Mouse (Mus musculus): ENCODE measurements around the gene Txnrd3. TPM values are rescaled to one million over a fixed set of nuclear protein-coding genes. Genes with fewer than 3 reads are reported as not detected.

Txnrd3 gene
- polyA plus RNA-seq, 1 experiment from 2014 or later: 6.6 TPM

GRCm38 (mm10) chr6:89614596-89615372 is 29.0 kb upstream of the Txnrd3 start:
- no peak overlapping the region for H3K9ac ChIP-seq (ENCODE audit: low read depth, low read length)
- H3K4me1 ChIP-seq (ENCODE audit: control insufficient read depth, insufficient read depth, low read length): 0 out of 2 replicates have a peak, but pooled peaks cover 4% of the 10 kb centered on the region
- H3K27ac ChIP-seq (ENCODE audit: low read length): no peak overlapping the region
- H3K36me3 ChIP-seq (ENCODE audit: control insufficient read depth, insufficient read depth, low read length): no peaks in the 10 kb centered on the region
- ATAC-seq: no peak
- no peaks in the 10 kb centered on the region for H3K9me3 ChIP-seq (ENCODE audit: control insufficient read depth, low read length)
- no peak overlapping the region for H3K4me3 ChIP-seq (ENCODE audit: low read length)
- WGBS: 63% methylated on average over 7 of the region's 7 CpGs
- H3K27me3 ChIP-seq (replicated peaks; ENCODE audit: control insufficient read depth, insufficient read depth, low read length): no peaks in the 10 kb centered on the region
- no peak overlapping the region for H3K4me2 ChIP-seq (ENCODE audit: low read depth, low read length)

- WGBS: 53% methylated on average over 7 of the region's 7 CpGs
- no peak overlapping the region for H3K27ac ChIP-seq (ENCODE audit: low read length)
- H3K27me3 ChIP-seq (replicated peaks; ENCODE audit: control insufficient read depth, insufficient read depth, low read length): no peaks in the 10 kb centered on the region
Observed at GRCm38 (mm10) chr6:89615373-89615755, 28.4 kb upstream of the Txnrd3 start.

GRCm38 (mm10) chr6:89622647-89623046 is 21.1 kb upstream of the Txnrd3 start:
- H3K9me3 ChIP-seq (ENCODE audit: control insufficient read depth, low read length): no peaks in the 10 kb centered on the region
- H3K36me3 ChIP-seq (ENCODE audit: control insufficient read depth, insufficient read depth, low read length): no peaks in the 10 kb centered on the region
- H3K4me1 ChIP-seq (ENCODE audit: control insufficient read depth, insufficient read depth, low read length): no peaks in the 10 kb centered on the region
- ATAC-seq: no peak
- H3K4me2 ChIP-seq (ENCODE audit: low read depth, low read length): no peak overlapping the region
- H3K9ac ChIP-seq (ENCODE audit: low read depth, low read length): no peak overlapping the region
- no peak overlapping the region for H3K4me3 ChIP-seq (ENCODE audit: low read length)
- no peaks in the 10 kb centered on the region for H3K27me3 ChIP-seq (replicated peaks; ENCODE audit: control insufficient read depth, insufficient read depth, low read length)
- H3K27ac ChIP-seq (ENCODE audit: low read length): no peak overlapping the region
- WGBS: 79% methylated on average over 3 of the region's 3 CpGs

More at GRCm38 (mm10) chr6:89615373-89615755, 28.4 kb upstream of the Txnrd3 start:
- Histone ChIP-seq H3K36me3 (ENCODE audit: control insufficient read depth, insufficient read depth, low read length) (no peaks in the 10 kb centered on the region), H3K9ac (ENCODE audit: low read depth, low read length) (no peak overlapping the region), H3K9me3 (ENCODE audit: control insufficient read depth, low read length) (no peaks in the 10 kb centered on the region), H3K4me2 (ENCODE audit: low read depth, low read length) (no peak overlapping the region), H3K4me1 (ENCODE audit: control insufficient read depth, insufficient read depth, low read length) (0 out of 2 replicates have a peak, but pooled peaks cover 4% of the 10 kb centered on the region), H3K4me3 (ENCODE audit: low read length) (no peak overlapping the region)
- ATAC-seq: no peak

GRCm38 (mm10) chr6:89628045-89628785 is 15.6 kb upstream of the Txnrd3 start:
- Histone ChIP-seq H3K36me3 (ENCODE audit: control insufficient read depth, insufficient read depth, low read length) (no peaks in the 10 kb centered on the region), H3K9me3 (ENCODE audit: control insufficient read depth, low read length) (no peaks in the 10 kb centered on the region), H3K4me2 (ENCODE audit: low read depth, low read length) (no peak overlapping the region), H3K27me3 (replicated peaks; ENCODE audit: control insufficient read depth, insufficient read depth, low read length) (no peaks in the 10 kb centered on the region), H3K27ac (ENCODE audit: low read length) (no peak overlapping the region), H3K4me3 (ENCODE audit: low read length) (no peak overlapping the region), H3K9ac (ENCODE audit: low read depth, low read length) (no peak overlapping the region), H3K4me1 (ENCODE audit: control insufficient read depth, insufficient read depth, low read length) (no peaks in the 10 kb centered on the region)
- WGBS: 54% methylated on average over 8 of the region's 8 CpGs
- ATAC-seq: no peak

- no peak overlapping the region for H3K4me3 ChIP-seq (ENCODE audit: low read length)
- H3K9me3 ChIP-seq (ENCODE audit: control insufficient read depth, low read length): no peaks in the 10 kb centered on the region
- no peaks in the 10 kb centered on the region for H3K27me3 ChIP-seq (replicated peaks; ENCODE audit: control insufficient read depth, insufficient read depth, low read length)
- no peak overlapping the region for H3K27ac ChIP-seq (ENCODE audit: low read length)
- no peak overlapping the region for H3K4me2 ChIP-seq (ENCODE audit: low read depth, low read length)
- 11% methylated on average over 10 of the region's 10 CpGs for WGBS
- no peaks in the 10 kb centered on the region for H3K36me3 ChIP-seq (ENCODE audit: control insufficient read depth, insufficient read depth, low read length)
- peak; percentile 82 for ATAC-seq
- H3K4me1 ChIP-seq (ENCODE audit: control insufficient read depth, insufficient read depth, low read length): no peaks in the 10 kb centered on the region
- H3K9ac ChIP-seq (ENCODE audit: low read depth, low read length): no peak overlapping the region
Observed at GRCm38 (mm10) chr6:89631809-89632562, 11.8 kb upstream of the Txnrd3 start.

GRCm38 (mm10) chr6:89633115-89633514 is 10.7 kb upstream of the Txnrd3 start:
- Histone ChIP-seq H3K9me3 (ENCODE audit: control insufficient read depth, low read length) (no peaks in the 10 kb centered on the region), H3K9ac (ENCODE audit: low read depth, low read length) (no peak overlapping the region), H3K36me3 (ENCODE audit: control insufficient read depth, insufficient read depth, low read length) (no peaks in the 10 kb centered on the region), H3K4me3 (ENCODE audit: low read length) (no peak overlapping the region), H3K27ac (ENCODE audit: low read length) (no peak overlapping the region), H3K4me1 (ENCODE audit: control insufficient read depth, insufficient read depth, low read length) (no peaks in the 10 kb centered on the region), H3K4me2 (ENCODE audit: low read depth, low read length) (no peak overlapping the region), H3K27me3 (replicated peaks; ENCODE audit: control insufficient read depth, insufficient read depth, low read length) (no peaks in the 10 kb centered on the region)
- no peak for ATAC-seq
- 69% methylated on average over 7 of the region's 7 CpGs for WGBS

GRCm38 (mm10) chr6:89634400-89634799 is 9.4 kb upstream of the Txnrd3 start:
- H3K9me3 ChIP-seq (ENCODE audit: control insufficient read depth, low read length): no peaks in the 10 kb centered on the region
- H3K27ac ChIP-seq (ENCODE audit: low read length): no peak overlapping the region
- no peak for ATAC-seq
- 36% methylated on average over 8 of the region's 8 CpGs for WGBS
- no peak overlapping the region for H3K4me2 ChIP-seq (ENCODE audit: low read depth, low read length)
- no peaks in the 10 kb centered on the region for H3K4me1 ChIP-seq (ENCODE audit: control insufficient read depth, insufficient read depth, low read length)
- H3K4me3 ChIP-seq (ENCODE audit: low read length): no peak overlapping the region
- H3K27me3 ChIP-seq (replicated peaks; ENCODE audit: control insufficient read depth, insufficient read depth, low read length): no peaks in the 10 kb centered on the region
- H3K9ac ChIP-seq (ENCODE audit: low read depth, low read length): no peak overlapping the region
- no peaks in the 10 kb centered on the region for H3K36me3 ChIP-seq (ENCODE audit: control insufficient read depth, insufficient read depth, low read length)

GRCm38 (mm10) chr6:89637977-89638376 is 5.8 kb upstream of the Txnrd3 start:
- H3K27me3 ChIP-seq (replicated peaks; ENCODE audit: control insufficient read depth, insufficient read depth, low read length): no peaks in the 10 kb centered on the region
- H3K9me3 ChIP-seq (ENCODE audit: control insufficient read depth, low read length): no peaks in the 10 kb centered on the region
- no peaks in the 10 kb centered on the region for H3K36me3 ChIP-seq (ENCODE audit: control insufficient read depth, insufficient read depth, low read length)
- no peaks in the 10 kb centered on the region for H3K4me1 ChIP-seq (ENCODE audit: control insufficient read depth, insufficient read depth, low read length)
- H3K9ac ChIP-seq (ENCODE audit: low read depth, low read length): no peak overlapping the region
- no peak overlapping the region for H3K27ac ChIP-seq (ENCODE audit: low read length)
- H3K4me2 ChIP-seq (ENCODE audit: low read depth, low read length): no peak overlapping the region
- 65% methylated on average over 4 of the region's 4 CpGs for WGBS
- no peak overlapping the region for H3K4me3 ChIP-seq (ENCODE audit: low read length)
- no peak for ATAC-seq

- no peak overlapping the region for H3K27ac ChIP-seq (ENCODE audit: low read length)
- no peaks in the 10 kb centered on the region for H3K36me3 ChIP-seq (ENCODE audit: control insufficient read depth, insufficient read depth, low read length)
- H3K27me3 ChIP-seq (replicated peaks; ENCODE audit: control insufficient read depth, insufficient read depth, low read length): no peaks in the 10 kb centered on the region
- no peak overlapping the region for H3K4me3 ChIP-seq (ENCODE audit: low read length)
- no peaks in the 10 kb centered on the region for H3K4me1 ChIP-seq (ENCODE audit: control insufficient read depth, insufficient read depth, low read length)
- 43% methylated on average over 2 of the region's 2 CpGs for whole genome bisulfite sequencing
- ATAC-seq: no peak
- no peak overlapping the region for H3K9ac ChIP-seq (ENCODE audit: low read depth, low read length)
- no peak overlapping the region for H3K4me2 ChIP-seq (ENCODE audit: low read depth, low read length)
- H3K9me3 ChIP-seq (ENCODE audit: control insufficient read depth, low read length): no peaks in the 10 kb centered on the region
Observed at GRCm38 (mm10) chr6:89639025-89639424, 4.8 kb upstream of the Txnrd3 start.

Measured in intestine, embryonic 16.5 days (tissue).